Mouse (Mus musculus) left cerebral cortex, adult 18-20 months (tissue): ENCODE measurements at regions not wholly inside any gene's neighbourhood (a gene's known extent, or its start where the extent isn't known, plus 50 kb on each side); places are given as distances from the start of the nearest gene placed in this dataset.
A peak's percentile ranks its signal among the peaks of the same experiment; 100 is the strongest.

ENCODE experiments used
- DNase-seq, 2 experiments: peaks; one replicate each; pipeline ENCODE4 v3.0.0; 2021 to 2022; ENCODE audit warnings: low spot score in 2 of 2, mixed read lengths in 1 of 2

DNA sequence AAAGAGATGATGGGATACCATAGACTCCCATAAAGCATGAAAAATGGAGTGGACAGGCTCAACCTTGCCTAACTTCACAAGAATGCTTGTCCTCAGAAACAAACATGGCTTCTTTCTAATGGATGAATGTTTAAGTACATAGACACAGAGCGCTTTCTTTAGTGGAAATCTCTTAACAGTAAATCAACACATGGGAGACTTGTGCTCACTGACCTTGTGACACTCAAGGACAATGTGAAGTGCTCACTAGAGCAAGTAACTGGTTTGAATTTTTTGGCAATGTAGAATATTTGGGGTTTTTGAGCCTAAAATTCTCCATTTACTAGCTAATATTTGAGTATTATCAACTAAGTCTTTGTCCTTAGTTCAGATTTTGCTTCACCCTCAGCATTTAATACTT lies 88.0 kb downstream of the Tent5c start:
- DNase-seq: no peak

- DNase-seq: no peak
Measured at GRCm38 (mm10) chr3:100397491-100397890, 91.6 kb downstream of the Tent5c start.

GRCm38 (mm10) chr3:100394911-100395604 lies 94.1 kb downstream of the Tent5c start:
- DNase-seq: no peak

GRCm38 (mm10) chr3:100393956-100394355 lies 95.2 kb downstream of the Tent5c start:
- DNase-seq: no peak

DNA sequence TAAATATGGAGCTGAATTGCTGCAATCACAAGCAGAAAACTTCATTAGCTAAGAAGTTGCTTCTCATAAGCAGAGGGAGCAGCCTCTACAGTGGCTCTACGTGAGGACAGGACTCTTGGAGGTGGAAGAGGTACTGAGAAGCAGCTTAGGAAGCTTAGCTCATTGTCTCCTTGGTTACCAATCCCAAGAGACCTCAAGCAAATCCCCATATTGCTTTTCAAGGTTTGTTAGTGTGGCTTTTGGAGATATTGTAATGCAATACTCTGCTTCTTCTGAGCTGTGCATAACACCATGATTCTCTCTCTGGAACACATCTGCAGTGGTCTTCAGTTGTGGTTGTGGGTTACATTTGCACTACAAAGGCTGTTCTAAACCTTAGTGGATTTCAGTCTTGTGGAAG lies 106.9 kb downstream of the Tent5c start:
- DNase-seq: no peak

DNA sequence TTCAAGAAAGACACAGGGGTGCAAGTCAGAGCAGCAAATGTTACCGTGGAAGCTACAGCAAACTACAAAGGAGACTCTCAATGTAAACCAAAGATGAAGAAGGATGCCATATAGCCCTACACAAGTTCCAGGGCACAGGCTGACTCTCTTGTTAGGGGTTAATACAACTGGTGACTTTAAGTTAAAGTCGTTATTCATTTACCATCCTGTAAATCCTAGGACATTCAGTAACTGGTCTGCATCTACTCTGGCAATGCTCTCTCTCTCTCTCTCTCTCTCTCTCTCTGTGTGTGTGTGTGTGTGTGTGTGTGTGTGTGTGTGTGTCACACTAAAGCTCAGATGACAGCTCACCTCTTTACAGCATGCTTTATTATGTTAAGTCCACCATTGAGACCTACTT lies 107.8 kb downstream of the Tent5c start:
- DNase-seq: no peak

DNA sequence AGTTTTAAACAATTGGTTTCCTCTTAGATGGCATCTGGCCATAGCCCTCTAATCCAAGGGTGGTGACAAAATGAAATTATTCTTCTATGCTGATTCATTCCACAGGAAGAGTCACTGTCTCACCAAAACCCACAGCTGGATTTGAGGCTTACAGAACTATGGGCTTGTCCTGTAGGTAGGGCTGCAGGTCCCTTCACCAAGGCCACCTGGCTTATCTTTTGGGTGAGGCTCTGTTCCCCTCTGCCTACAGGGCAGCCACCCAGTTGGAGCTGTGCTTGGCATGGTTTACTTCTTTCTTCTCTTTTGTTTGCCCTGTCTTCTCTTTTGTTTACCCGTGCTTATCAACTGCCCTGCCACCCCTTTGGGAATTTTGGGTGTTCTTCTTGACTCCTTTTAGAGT lies 113.0 kb downstream of the Tent5c start:
- DNase-seq: no peak

DNA sequence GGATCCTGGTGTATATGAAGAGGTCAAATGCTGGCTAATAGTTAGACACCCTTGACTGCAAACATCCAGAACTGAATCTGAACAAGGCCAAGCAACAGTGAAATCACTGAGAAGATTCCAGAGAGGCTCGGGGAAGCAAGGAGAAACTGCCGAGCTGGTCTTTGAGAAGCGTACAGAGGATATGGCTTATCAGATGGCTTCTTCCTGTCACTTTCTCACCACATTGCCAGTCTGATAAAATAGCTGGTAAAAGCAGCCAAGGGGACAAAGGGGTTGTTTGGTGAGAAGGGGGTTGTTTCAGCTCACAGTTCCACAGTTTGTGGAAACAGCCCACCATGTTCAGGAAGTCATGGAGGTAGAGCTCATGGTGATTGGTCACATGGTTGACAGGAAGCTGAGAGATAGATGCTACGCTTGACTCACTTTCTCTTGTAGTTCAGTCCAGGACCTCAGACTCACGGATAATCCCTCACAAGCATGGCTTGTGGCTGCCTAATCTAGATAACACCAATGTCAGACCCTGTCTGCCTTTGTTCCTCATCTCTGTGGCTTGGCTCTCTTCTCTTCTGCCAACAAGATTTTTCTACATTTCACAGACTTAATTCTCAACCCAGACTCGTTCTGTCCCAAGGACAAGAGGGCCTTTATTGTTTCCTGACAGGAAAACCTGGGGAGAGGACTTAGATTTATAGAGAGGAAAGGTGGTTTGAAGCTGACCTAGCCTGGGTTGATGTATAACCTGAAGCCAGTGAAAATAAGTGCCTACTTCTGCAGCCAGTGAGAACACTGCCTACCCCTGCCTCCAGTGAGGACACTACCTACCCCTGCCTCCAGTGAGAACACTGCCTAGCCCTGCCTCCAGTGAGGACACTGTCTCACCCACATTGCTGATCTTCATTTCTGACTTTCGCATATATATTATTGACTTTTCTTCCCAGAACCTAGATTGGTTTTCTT lies 122.0 kb downstream of the Tent5c start:
- no peak for DNase-seq

DNA sequence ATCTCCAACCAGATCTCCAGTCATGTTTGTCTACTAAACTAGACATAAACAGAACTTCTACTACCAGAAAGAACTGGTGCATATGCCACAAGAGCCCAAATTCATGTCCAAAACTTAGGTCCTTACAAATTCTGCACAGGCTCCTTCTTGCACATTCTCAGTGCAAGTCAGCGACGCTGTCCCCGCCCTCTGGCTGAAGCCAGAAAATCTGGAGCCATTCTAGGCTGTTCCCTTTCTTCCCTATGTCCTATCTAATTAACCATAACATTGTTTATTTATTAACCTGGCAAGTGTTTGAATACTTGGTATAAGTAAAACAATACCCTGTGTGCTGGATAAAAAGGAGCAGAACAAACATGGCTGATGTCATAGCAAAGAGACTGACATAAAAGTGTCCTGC lies 122.7 kb downstream of the Tent5c start:
- no peak for DNase-seq

- no peak for DNase-seq
Measured at GRCm38 (mm10) chr3:100365354-100365945, 123.7 kb downstream of the Tent5c start.

DNA sequence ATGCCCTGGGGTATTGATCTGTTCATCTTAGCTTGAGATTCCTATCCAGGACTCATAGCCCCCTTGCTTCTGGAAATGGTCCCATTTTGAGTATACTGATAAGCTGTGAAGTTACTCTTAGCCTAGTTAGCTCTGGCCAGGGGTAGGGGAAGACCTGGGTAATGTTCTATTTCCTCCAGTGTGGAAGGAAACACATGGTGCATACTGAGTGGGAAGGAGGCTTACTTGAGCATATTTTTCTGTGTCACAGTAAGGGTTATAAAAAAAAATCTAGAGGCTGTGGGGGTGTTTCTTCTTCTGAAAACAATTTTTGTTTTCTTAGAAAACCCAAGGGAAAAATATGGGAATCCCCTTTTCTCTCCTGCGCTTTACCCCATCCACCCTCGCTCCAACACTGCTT lies 124.4 kb downstream of the Tent5c start:
- DNase-seq: no peak

GRCm38 (mm10) chr3:100362983-100363382 lies 126.1 kb downstream of the Tent5c start:
- no peak for DNase-seq

- no peak for DNase-seq
Measured at GRCm38 (mm10) chr3:100360019-100360418, 129.1 kb downstream of the Tent5c start.

- peak; percentile 47 to 59 for DNase-seq
Measured at GRCm38 (mm10) chr3:100359036-100359435, 130.1 kb downstream of the Tent5c start.

DNA sequence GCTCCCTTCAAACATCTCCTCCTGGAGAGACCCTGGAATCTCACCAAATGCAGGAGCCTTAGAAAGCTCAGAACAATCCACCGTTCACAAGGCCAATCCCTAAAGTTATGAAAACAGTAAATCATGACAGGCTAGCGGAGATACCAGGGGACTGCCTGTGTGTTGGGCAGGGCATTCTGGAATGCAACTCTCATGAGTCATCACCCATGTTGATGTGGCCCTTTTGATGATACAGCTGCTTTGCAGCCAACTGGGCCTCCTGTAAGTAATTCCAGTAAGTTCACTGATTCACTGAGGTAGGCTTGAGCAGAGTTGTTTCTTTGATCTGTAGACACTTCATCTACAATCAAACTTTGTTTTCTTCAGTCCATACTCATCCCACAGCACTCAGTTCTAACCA lies 155.6 kb downstream of the Tent5c start:
- DNase-seq: no peak

GRCm38 (mm10) chr3:100318357-100318756 lies 156.2 kb upstream of the Wdr3 start:
- no peak for DNase-seq

- DNase-seq: no peak
Measured at GRCm38 (mm10) chr3:100287818-100288217, 125.6 kb upstream of the Wdr3 start.

DNA sequence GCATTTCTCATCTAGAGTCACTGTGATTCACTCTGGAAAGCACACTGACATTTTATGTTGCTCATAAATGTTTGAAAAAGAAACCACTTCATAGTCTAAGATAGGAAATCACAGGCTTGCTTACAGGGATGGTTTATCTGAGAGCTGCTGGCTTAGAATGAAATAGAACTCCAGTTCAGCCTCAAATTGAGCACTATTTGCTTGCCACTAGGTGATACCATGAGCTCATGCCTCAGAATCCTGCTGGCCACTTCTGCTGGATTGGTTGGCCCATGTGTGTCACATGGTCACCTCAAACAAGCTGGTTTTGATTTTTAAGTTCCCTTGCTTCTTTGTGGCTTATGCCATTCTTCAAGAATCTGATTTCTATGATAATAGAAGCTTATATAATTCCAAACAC lies 104.8 kb upstream of the Wdr3 start:
- DNase-seq: no peak

DNA sequence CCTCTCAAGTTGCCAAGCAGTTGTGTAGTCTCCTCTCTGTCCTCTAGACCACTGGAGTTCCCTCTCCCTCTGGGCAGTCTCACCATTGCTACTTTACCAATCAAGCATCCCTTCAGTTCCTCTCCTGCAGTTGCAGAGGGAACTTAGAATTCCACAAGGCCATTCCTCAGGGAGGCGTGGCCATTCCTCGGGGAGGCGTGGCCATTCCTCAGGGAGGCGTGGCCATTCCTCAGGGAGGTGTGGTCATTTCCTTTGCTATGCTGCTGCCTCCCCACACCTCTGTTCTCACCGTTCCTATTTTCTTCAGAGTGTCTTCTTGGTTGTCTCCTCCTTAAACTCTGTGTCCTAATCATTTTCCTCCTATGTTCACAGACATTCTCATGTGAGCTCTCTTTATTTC lies 102.8 kb upstream of the Wdr3 start:
- no peak for DNase-seq
